Mouse (Mus musculus): ENCODE data around the gene Olfr1167.
"Not testable (repeated sequence)": the region's sequence is repeated elsewhere in the genome, so short reads cannot be mapped to it uniquely, and the experiment has no call there.

Gene Olfr1167

GRCm38 (mm10) chr2:88155093-88155492 lies at the start of gene Olfr1167:
TSS of gene Olfr1167 (minus strand) at chr2:88155193.
- DNase-seq (ENCODE audit: low read depth): not testable (repeated sequence)

- no peak for DNase-seq (ENCODE audit: low read depth)
These were observed 26.6 kb upstream of the Olfr1167 start, which contains the start of gene Olfr1168 for GRCm38 (mm10) chr2:88181580-88181979. TSS of gene Olfr1168 (plus strand) at chr2:88181880.

- DNase-seq (ENCODE audit: low read depth): no peak
These were observed 26.8 kb downstream of the Olfr1167 start, which contains the start of gene Olfr1166 for GRCm38 (mm10) chr2:88128172-88128571. TSS of gene Olfr1166 (minus strand) at chr2:88128272.
